Mouse (Mus musculus) spleen, adult 2 months (tissue): ENCODE measurements at regions not wholly inside any gene's neighbourhood (a gene's known extent, or its start where the extent isn't known, plus 50 kb on each side); places are given as distances from the start of the nearest gene placed in this dataset.

Experiments used
- CTCF ChIP-seq: fragments of 200-500 bp; IDR thresholded peaks from 2 replicates; pipeline ENCODE4 v1.5.1; 2011; ENCODE audit warnings: mild to moderate bottlenecking, inconsistent platforms; ENCODE audit not compliant: insufficient read depth, insufficient read length, insufficient replicate concordance; ENCODE audit errors: extremely low read depth
- POLR2A ChIP-seq: fragments of 200-500 bp; IDR thresholded peaks from 2 replicates; pipeline ENCODE4 v1.6.1; 2011; ENCODE audit warnings: low read depth, low read length, inconsistent platforms

DNA sequence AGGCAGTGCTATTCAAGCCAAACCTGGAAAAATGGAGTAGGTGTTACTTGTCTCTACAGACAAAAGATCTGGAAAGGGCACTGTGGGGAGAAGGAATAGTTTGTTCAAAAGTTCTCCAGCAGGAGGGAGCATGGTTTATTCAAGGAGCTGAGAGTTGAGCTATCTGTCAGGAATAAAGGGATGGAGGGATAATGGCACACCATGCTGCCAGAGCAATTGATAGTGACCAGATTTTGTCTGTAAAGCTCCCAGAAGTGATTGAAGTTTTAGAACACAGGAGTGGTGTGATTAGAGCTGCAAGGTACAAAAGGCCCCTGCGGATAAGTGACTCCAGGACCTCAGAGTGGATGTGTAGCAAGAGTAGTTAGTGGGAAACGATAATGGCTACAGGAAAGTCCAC is 330.7 kb upstream of the Chrm3 start:
- TF ChIP-seq CTCF (no peak), POLR2A (no peak)
